Mouse (Mus musculus) CH12.LX (cell line): ENCODE data around the gene Rabgap1l. TPM values are rescaled to one million over a fixed set of nuclear protein-coding genes. Genes with fewer than 3 reads are reported as not detected.

Experiments used
- DNase-seq: peaks from one replicate; pipeline ENCODE4 v3.0.0-alpha.2; 2013; ENCODE audit errors: extremely low read depth
- H3K27ac ChIP-seq: 2 replicates; pipeline ENCODE4 v1.5.1; 2012; ENCODE audit warnings: low read depth, mild to moderate bottlenecking, control low read depth, moderate library complexity; ENCODE audit not compliant: insufficient read depth
- H3K27me3 ChIP-seq: replicated peaks from 2 replicates; pipeline ENCODE3; 2012; ENCODE audit warnings: inconsistent platforms
- H3K36me3 ChIP-seq, 2 experiments: replicated peaks in 1 of 2; 2 replicates each; pipeline versions ENCODE3 to v1.6.1; 2012; ENCODE audit warnings: inconsistent platforms in 1 of 2, low read length in 1 of 2, mild to moderate bottlenecking in 1 of 2, mixed read lengths in 1 of 2, moderate library complexity in 1 of 2; ENCODE audit not compliant: control insufficient read depth in 1 of 2, insufficient read depth in 1 of 2
- H3K4me1 ChIP-seq, 2 experiments: 2 replicates each; pipeline ENCODE4 v1.6.1; 2012; ENCODE audit warnings: inconsistent platforms in 1 of 2, moderate library complexity in 1 of 2; ENCODE audit not compliant: insufficient read depth in 2 of 2, control insufficient read depth in 1 of 2
- H3K4me2 ChIP-seq: 2 replicates; pipeline ENCODE4 v1.6.1; 2012; ENCODE audit warnings: low read depth, mild to moderate bottlenecking, control low read depth; ENCODE audit not compliant: poor library complexity, insufficient read depth, severe bottlenecking
- H3K4me3 ChIP-seq, 3 experiments: fragments of 150-350 bp in 1 of 3; sonication (generic) in 1 of 3; replicated peaks in 1 of 3; 2 replicates each; pipeline versions ENCODE3 to v1.5.1; 2011 to 2012; ENCODE audit warnings: low read depth in 2 of 3, low read length in 2 of 3, mild to moderate bottlenecking in 2 of 3, moderate library complexity in 2 of 3, control low read depth in 1 of 3, improper control_type of control experiment in 1 of 3, inconsistent platforms in 1 of 3, mixed read lengths in 1 of 3; ENCODE audit not compliant: poor library complexity in 1 of 3
- H3K79me2 ChIP-seq: replicated peaks from 2 replicates; pipeline ENCODE4 v1.6.1; 2012; ENCODE audit warnings: mild to moderate bottlenecking, moderate library complexity; ENCODE audit not compliant: control insufficient read depth, poor library complexity, insufficient read depth, severe bottlenecking; ENCODE audit errors: extremely low read depth
- H3K9ac ChIP-seq: 2 replicates; pipeline ENCODE4 v1.6.1; 2012; ENCODE audit warnings: low read depth, mild to moderate bottlenecking, control low read depth, moderate library complexity; ENCODE audit not compliant: insufficient read depth
- H3K9me3 ChIP-seq: replicated peaks from 2 replicates; pipeline ENCODE3; 2012; ENCODE audit warnings: low read length, inconsistent platforms, mixed read lengths
- BHLHE40 ChIP-seq: IDR thresholded peaks from 2 replicates; pipeline ENCODE4 v1.6.1; 2011; ENCODE audit warnings: mild to moderate bottlenecking, low read depth, low read length, improper control_type of control experiment
- CHD1 ChIP-seq: IDR thresholded peaks from 2 replicates; pipeline ENCODE4 v1.6.1; 2012; ENCODE audit warnings: low read depth, low read length, improper control_type of control experiment, inconsistent platforms
- E2F4 ChIP-seq: IDR thresholded peaks from 2 replicates; pipeline ENCODE4 v1.6.1; 2011; ENCODE audit warnings: low read depth, low read length, improper control_type of control experiment; ENCODE audit not compliant: insufficient replicate concordance
- ETS1 ChIP-seq: conservative IDR thresholded peaks from 2 replicates; pipeline ENCODE4 v1.6.1; 2012; ENCODE audit warnings: low read depth, mild to moderate bottlenecking, inconsistent platforms, low read length, improper control_type of control experiment, moderate library complexity
- GABPA ChIP-seq: IDR thresholded peaks from 2 replicates; pipeline ENCODE4 v1.6.1; 2012; ENCODE audit warnings: low read depth, low read length, improper control_type of control experiment, inconsistent platforms; ENCODE audit not compliant: insufficient replicate concordance
- JUN ChIP-seq: IDR thresholded peaks from 2 replicates; pipeline ENCODE4 v1.6.1; 2011; ENCODE audit warnings: low read depth, mild to moderate bottlenecking, low read length, improper control_type of control experiment, moderate library complexity; ENCODE audit not compliant: insufficient read depth
- JUND ChIP-seq: conservative IDR thresholded peaks from 2 replicates; pipeline ENCODE4 v1.6.1; 2011; ENCODE audit warnings: low read depth, low read length, improper control_type of control experiment
- MXI1 ChIP-seq: IDR thresholded peaks from 2 replicates; pipeline ENCODE4 v1.6.1; 2011; ENCODE audit warnings: mild to moderate bottlenecking, low read depth, low read length, improper control_type of control experiment
- NRF1 ChIP-seq: IDR thresholded peaks from 2 replicates; pipeline ENCODE4 v1.6.1; 2014; ENCODE audit warnings: low read depth, mild to moderate bottlenecking, inconsistent platforms, low read length, improper control_type of control experiment, moderate library complexity
- PAX5 ChIP-seq: IDR thresholded peaks from 2 replicates; pipeline ENCODE4 v1.6.1; 2012; ENCODE audit warnings: low read length, inconsistent platforms, mixed read lengths
- SIN3A ChIP-seq: IDR thresholded peaks from 2 replicates; pipeline ENCODE4 v1.6.1; 2012; ENCODE audit warnings: low read length, improper control_type of control experiment, inconsistent platforms
- TCF12 ChIP-seq: IDR thresholded peaks from 2 replicates; pipeline ENCODE4 v1.6.1; 2014; ENCODE audit warnings: low read depth, mild to moderate bottlenecking, inconsistent platforms, low read length, improper control_type of control experiment
- UBTF ChIP-seq: IDR thresholded peaks from 2 replicates; pipeline ENCODE4 v1.6.1; 2012; ENCODE audit warnings: low read depth, mild to moderate bottlenecking, inconsistent platforms, low read length, improper control_type of control experiment, moderate library complexity
- USF2 ChIP-seq: conservative IDR thresholded peaks from 2 replicates; pipeline ENCODE4 v1.6.1; 2011; ENCODE audit warnings: low read depth, low read length, improper control_type of control experiment
- ZC3H11A ChIP-seq: IDR thresholded peaks from 2 replicates; pipeline ENCODE4 v1.6.1; 2012; ENCODE audit warnings: low read depth, mild to moderate bottlenecking, inconsistent platforms, low read length, improper control_type of control experiment
- ZNF384 ChIP-seq: IDR thresholded peaks from 2 replicates; pipeline ENCODE4 v1.6.1; 2012; ENCODE audit warnings: low read depth, low read length, improper control_type of control experiment, inconsistent platforms
- dilution Hi-C: fragments of 300-500 bp; cut with MboI; formaldehyde crosslinking; loops from 2 replicates; pipeline ENCODE4 v1.14.3; 2020; ENCODE audit warnings: low sequenced_read_pairs; ENCODE audit not compliant: extremely low pct_unique_long_range_greater_than_20kb, extremely low pct_ligation_motif_present
- in situ Hi-C: fragments of 300-500 bp; cut with MboI; formaldehyde crosslinking; loops from 3 replicates; pipeline ENCODE4 v1.14.3; 2019; ENCODE audit warnings: low sequenced_read_pairs, low pct_ligation_motif_present, low pct_unique_long_range_greater_than_20kb, mixed read lengths
- polyA plus RNA-seq: library from polyadenylated mRNA; unstranded; fragments of >175 nt; gene quantifications from 2 replicates; pipeline ENCODE4 v1.2.1, GENCODE M21; 2012; ENCODE audit warnings: low read depth; ENCODE audit not compliant: insufficient read length
- total RNA-seq, 2 experiments: library from RNA; depleted of rRNA; stranded (reverse); fragments of 300-350 nt in 1 of 2; fragments of >200 nt in 1 of 2; gene quantifications; 2 replicates each; pipeline ENCODE4 v1.2.3; 2012 to 2014

The Rabgap1l gene
- total and polyA plus RNA-seq, 3 experiments = 84.0 to 109 (median 85.6) TPM

GRCm38 (mm10) chr1:160301156-160301555 lies 491.9 kb downstream of the Rabgap1l start:
- no peak overlapping the region for H3K4me2 ChIP-seq
- no peaks in the 10 kb centered on the region for H3K9me3 ChIP-seq
- dilution Hi-C loops = no loop called here
- in situ Hi-C loops = no loop called here
- DNase-seq = no peak
- no peak overlapping the region for H3K9ac ChIP-seq
- no peaks in the 10 kb centered on the region for H3K79me2 ChIP-seq
- no peaks in the 10 kb centered on the region for H3K27me3 ChIP-seq
- TF ChIP-seq UBTF (no peak), USF2 (no peak), JUN (no peak), PAX5 (no peak), JUND (no peak), ETS1 (no peak), SIN3A (no peak), ZNF384 (no peak), MXI1 (no peak), TCF12 (no peak), CHD1 (no peak), E2F4 (no peak), NRF1 (no peak)
- H3K36me3 ChIP-seq = peaks cover 0 to 9% of the 10 kb centered on the region in 2 experiments
- H3K4me3 ChIP-seq = no peak overlapping the region
- peaks cover 9 to 12% of the 10 kb centered on the region in 2 experiments; a peak in 2 of 4 replicates for H3K4me1 ChIP-seq
- no peak overlapping the region for H3K27ac ChIP-seq

GRCm38 (mm10) chr1:160300704-160301103 lies 492.3 kb downstream of the Rabgap1l start:
- H3K4me2 ChIP-seq = no peak overlapping the region
- peaks cover 0 to 9% of the 10 kb centered on the region in 2 experiments for H3K36me3 ChIP-seq
- TF ChIP-seq ZC3H11A (no peak), BHLHE40 (no peak), GABPA (no peak)
- in situ Hi-C loops (no loop called here), dilution Hi-C loops (no loop called here)
- no peaks in the 10 kb centered on the region for H3K9me3 ChIP-seq
- H3K79me2 ChIP-seq = no peaks in the 10 kb centered on the region
- H3K4me1 ChIP-seq = peaks cover 9 to 12% of the 10 kb centered on the region in 2 experiments; a peak in 2 of 4 replicates
- DNase-seq = no peak
- H3K27me3 ChIP-seq = no peaks in the 10 kb centered on the region
- H3K27ac ChIP-seq = no peak overlapping the region
- no peak overlapping the region for H3K4me3 ChIP-seq
- no peak overlapping the region for H3K9ac ChIP-seq
